Mouse (Mus musculus) lung, embryonic 16.5 days (tissue): Measurements from ENCODE around the gene Agtr2. TPM values are rescaled to one million over a fixed set of nuclear protein-coding genes. Genes with fewer than 3 reads are reported as not detected.
"Not testable (repeated sequence)": the region's sequence is repeated elsewhere in the genome, so short reads cannot be mapped to it uniquely, and the experiment has no call there.

Experiments used
- ATAC-seq: fragments of 200-750 bp; cut with Nextera tagmentation; 2 replicates; pipeline ENCODE4 v1.8.0; 2017; ENCODE audit warnings: low read depth, mild to moderate bottlenecking, moderate library complexity
- H3K27ac ChIP-seq: fragments of 300-500 bp; sonication (generic); 2 replicates; pipeline ENCODE4 v1.5.1; 2014; ENCODE audit warnings: mild to moderate bottlenecking, control low read depth, low read length
- H3K27me3 ChIP-seq: fragments of 300-500 bp; sonication (generic); 2 replicates; pipeline ENCODE4 v1.6.1; 2014; ENCODE audit warnings: low read depth, low read length, mixed read lengths; ENCODE audit not compliant: control insufficient read depth, insufficient read depth
- H3K36me3 ChIP-seq: fragments of 300-500 bp; sonication (generic); 2 replicates; pipeline ENCODE4 v1.6.1; 2014; ENCODE audit warnings: low read length; ENCODE audit not compliant: control insufficient read depth, insufficient read depth
- H3K4me1 ChIP-seq: fragments of 300-500 bp; sonication (generic); replicated peaks from 2 replicates; pipeline ENCODE4 v1.6.1; 2014; ENCODE audit warnings: low read length, mixed read lengths; ENCODE audit not compliant: control insufficient read depth, insufficient read depth
- H3K4me2 ChIP-seq: fragments of 300-500 bp; sonication (generic); 2 replicates; pipeline ENCODE4 v1.6.1; 2014; ENCODE audit warnings: low read depth, low read length, control low read depth
- H3K4me3 ChIP-seq: fragments of 300-500 bp; sonication (generic); 2 replicates; pipeline ENCODE4 v1.5.1; 2014; ENCODE audit warnings: mild to moderate bottlenecking, low read length, control low read depth
- H3K9ac ChIP-seq: fragments of 300-500 bp; sonication (generic); 2 replicates; pipeline ENCODE4 v1.6.1; 2014; ENCODE audit warnings: low read length, control low read depth
- H3K9me3 ChIP-seq: fragments of 300-500 bp; sonication (generic); 2 replicates; pipeline ENCODE4 v1.6.1; 2016; ENCODE audit warnings: low read length; ENCODE audit not compliant: control insufficient read depth
- WGBS: fragments of 180-500 bp; shearing (Covaris S2); extraction: QIAGEN DNeasy Blood & Tissue Kit; methylation state at CpG from one replicate; pipeline ENCODE4 v1.1.7; 2014; 5-methylcytosine and 5-hydroxymethylcytosine counted together
- polyA plus RNA-seq: library from polyadenylated mRNA; unstranded; fragments of >200 nt; fragmentation: Nextera tagmentation; extraction: Ambion mirVana; gene quantifications from 2 replicates; pipeline ENCODE4 v1.2.1, GENCODE M21; 2015

Agtr2 gene
- polyA plus RNA-seq: 32.5 and 36.7 TPM in 2 replicates

- Histone ChIP-seq H3K4me2 (no peak within 1 kb of the TSS), H3K4me3 (no peak within 1 kb of the TSS)
Measured at GRCm38 (mm10) chrX:21484414-21484813, at the start of gene Agtr2. TSS of gene Agtr2 (plus strand) at chrX:21484544.

GRCm38 (mm10) chrX:21452519-21452918, 31.8 kb upstream of the Agtr2 start:
- ATAC-seq: no peak
- no peaks in the 10 kb centered on the region for H3K36me3 ChIP-seq
- H3K4me3 ChIP-seq: no peak overlapping the region
- no peak overlapping the region for H3K9ac ChIP-seq
- 29% methylated on average over 3 of the region's 3 CpGs for WGBS
- H3K4me2 ChIP-seq: no peak overlapping the region
- H3K9me3 ChIP-seq: no peaks in the 10 kb centered on the region
- H3K27ac ChIP-seq: no peak overlapping the region
- H3K27me3 ChIP-seq: no peaks in the 10 kb centered on the region
- no peaks in the 10 kb centered on the region for H3K4me1 ChIP-seq

More at GRCm38 (mm10) chrX:21484414-21484813, at the start of gene Agtr2:
- Histone ChIP-seq H3K4me1 (no peaks in the 10 kb centered on the region), H3K27ac (no peak within 1 kb of the TSS), H3K9me3 (no peaks in the 10 kb centered on the region), H3K36me3 (no peaks in the 10 kb centered on the region), H3K9ac (no peak within 1 kb of the TSS), H3K27me3 (no peaks in the 10 kb centered on the region)
- WGBS: 50% methylated on average over 5 of the region's 5 CpGs
- ATAC-seq: no peak

- ATAC-seq: no peak
- no peaks in the 10 kb centered on the region for H3K36me3 ChIP-seq
- no peak overlapping the region for H3K9ac ChIP-seq
- no peaks in the 10 kb centered on the region for H3K9me3 ChIP-seq
- no peaks in the 10 kb centered on the region for H3K4me1 ChIP-seq
- 33% methylated on average over 2 of the region's 2 CpGs for WGBS
- H3K27ac ChIP-seq: no peak overlapping the region
- H3K27me3 ChIP-seq: no peaks in the 10 kb centered on the region
- no peak overlapping the region for H3K4me3 ChIP-seq
- H3K4me2 ChIP-seq: no peak overlapping the region
Measured at GRCm38 (mm10) chrX:21488111-21488510, 3.8 kb downstream of the Agtr2 start.

- no peak for ATAC-seq
Measured at GRCm38 (mm10) chrX:21500242-21500641, 15.9 kb downstream of the Agtr2 start.

GRCm38 (mm10) chrX:21507333-21507732, 23.0 kb downstream of the Agtr2 start:
- not testable (repeated sequence) for H3K4me3 ChIP-seq, H3K27ac ChIP-seq, H3K4me2 ChIP-seq, ATAC-seq, H3K36me3 ChIP-seq, H3K27me3 ChIP-seq, H3K4me1 ChIP-seq, H3K9me3 ChIP-seq, H3K9ac ChIP-seq
- WGBS: 83% methylated on average over 2 of the region's 2 CpGs

More at GRCm38 (mm10) chrX:21500242-21500641, 15.9 kb downstream of the Agtr2 start:
- Histone ChIP-seq H3K4me3 (no peak overlapping the region), H3K27me3 (no peaks in the 10 kb centered on the region), H3K27ac (no peak overlapping the region), H3K4me2 (no peak overlapping the region), H3K4me1 (no peaks in the 10 kb centered on the region), H3K9ac (no peak overlapping the region), H3K36me3 (no peaks in the 10 kb centered on the region), H3K9me3 (no peaks in the 10 kb centered on the region)
- WGBS: 29% methylated on average over 2 of the region's 2 CpGs

GRCm38 (mm10) chrX:21522590-21522989, 38.2 kb downstream of the Agtr2 start:
- H3K4me2 ChIP-seq: no peak overlapping the region
- no peak for ATAC-seq
- no peaks in the 10 kb centered on the region for H3K9me3 ChIP-seq
- no peaks in the 10 kb centered on the region for H3K4me1 ChIP-seq
- H3K9ac ChIP-seq: no peak overlapping the region
- WGBS: 64% methylated on average over 4 of the region's 4 CpGs
- no peak overlapping the region for H3K27ac ChIP-seq
- H3K36me3 ChIP-seq: no peaks in the 10 kb centered on the region
- no peaks in the 10 kb centered on the region for H3K27me3 ChIP-seq
- H3K4me3 ChIP-seq: no peak overlapping the region

Other genes with a start within 250 kb of the Agtr2 start
- 19.9 and 23.3 TPM in 2 replicates for gene Slc6a14, start 230.4 kb downstream of the Agtr2 start, polyA plus RNA-seq